Mouse (Mus musculus) forebrain, embryonic 13.5 days (tissue): Measurements from ENCODE around the gene Brd9. TPM values are rescaled to one million over a fixed set of nuclear protein-coding genes. Genes with fewer than 3 reads are reported as not detected.
"Not testable (repeated sequence)": the region's sequence is repeated elsewhere in the genome, so short reads cannot be mapped to it uniquely, and the experiment has no call there.

Experiments
- ATAC-seq: fragments of 200-750 bp; cut with Nextera tagmentation; 2 replicates; pipeline ENCODE4 v1.8.0; 2017
- H3K27ac ChIP-seq: fragments of 300-500 bp; sonication (generic); 2 replicates; pipeline ENCODE4 v1.5.1; 2015; ENCODE audit warnings: inconsistent platforms, mild to moderate bottlenecking, moderate library complexity
- H3K27me3 ChIP-seq: fragments of 300-500 bp; sonication (generic); 2 replicates; pipeline ENCODE4 v1.6.1; 2015; ENCODE audit warnings: mild to moderate bottlenecking, inconsistent platforms
- H3K36me3 ChIP-seq: fragments of 300-500 bp; sonication (generic); 2 replicates; pipeline ENCODE4 v1.6.1; 2015; ENCODE audit warnings: mild to moderate bottlenecking, inconsistent platforms; ENCODE audit not compliant: poor library complexity, severe bottlenecking
- H3K4me1 ChIP-seq: fragments of 300-500 bp; sonication (generic); 2 replicates; pipeline ENCODE4 v1.6.1; 2015; ENCODE audit warnings: inconsistent platforms
- H3K4me2 ChIP-seq: fragments of 300-500 bp; sonication (generic); 2 replicates; pipeline ENCODE4 v1.6.1; 2015; ENCODE audit warnings: inconsistent platforms, mild to moderate bottlenecking, moderate library complexity
- H3K4me3 ChIP-seq: fragments of 300-500 bp; sonication (generic); 2 replicates; pipeline ENCODE4 v1.5.1; 2015; ENCODE audit warnings: mild to moderate bottlenecking, inconsistent platforms
- H3K9ac ChIP-seq: fragments of 300-500 bp; sonication (generic); 2 replicates; pipeline ENCODE4 v1.6.1; 2015; ENCODE audit warnings: mild to moderate bottlenecking, inconsistent platforms
- H3K9me3 ChIP-seq: fragments of 300-500 bp; sonication (generic); replicated peaks from 2 replicates; pipeline ENCODE4 v1.6.1; 2016; ENCODE audit warnings: inconsistent platforms
- WGBS: fragments of 180-500 bp; shearing (Covaris S2); methylation state at CpG from one replicate; pipeline ENCODE4 v1.1.7; 2015; 5-methylcytosine and 5-hydroxymethylcytosine counted together
- microRNA-seq: library from miRNA; unstranded; fragments of <30 nt; microRNA quantifications from one replicate; pipeline ENCODE4, GENCODE M21; 2016
- polyA plus RNA-seq: library from polyadenylated mRNA; unstranded; fragments of >200 nt; fragmentation: Nextera tagmentation; extraction: Ambion mirVana; gene quantifications from 2 replicates; pipeline ENCODE4 v1.2.1, GENCODE M21; 2015

The Brd9 gene
- polyA plus RNA-seq, 1 experiment from 2014 or later, result 87.9 TPM

DNA sequence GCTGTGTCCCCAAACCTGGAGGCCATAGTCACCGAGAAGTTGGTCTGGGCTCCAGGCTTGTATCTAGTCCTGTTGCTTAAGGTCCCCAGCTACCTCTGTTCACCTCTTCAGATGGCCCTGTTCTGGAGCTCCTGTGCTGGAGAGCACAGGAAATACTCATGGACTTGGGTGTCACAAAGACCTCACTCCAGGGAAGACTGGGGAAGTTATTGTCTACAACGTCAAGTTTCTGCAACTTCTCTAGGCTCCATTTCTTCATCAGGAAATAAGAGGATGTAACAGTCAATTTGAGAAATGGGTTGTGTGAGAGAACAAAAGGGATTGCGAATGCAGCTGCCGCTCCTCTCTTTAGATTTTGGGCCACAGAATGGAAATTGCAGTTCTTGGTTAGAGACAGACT lies 58.8 kb downstream of the Brd9 start:
- Histone ChIP-seq H3K4me2 (no peak overlapping the region), H3K4me3 (no peak overlapping the region), H3K9ac (no peak overlapping the region), H3K4me1 (no peaks in the 10 kb centered on the region), H3K36me3 (no peaks in the 10 kb centered on the region), H3K27ac (no peak overlapping the region), H3K27me3 (no peaks in the 10 kb centered on the region), H3K9me3 (no peaks in the 10 kb centered on the region)
- WGBS, result 90% methylated on average over 4 of the region's 4 CpGs
- ATAC-seq, result no peak

DNA sequence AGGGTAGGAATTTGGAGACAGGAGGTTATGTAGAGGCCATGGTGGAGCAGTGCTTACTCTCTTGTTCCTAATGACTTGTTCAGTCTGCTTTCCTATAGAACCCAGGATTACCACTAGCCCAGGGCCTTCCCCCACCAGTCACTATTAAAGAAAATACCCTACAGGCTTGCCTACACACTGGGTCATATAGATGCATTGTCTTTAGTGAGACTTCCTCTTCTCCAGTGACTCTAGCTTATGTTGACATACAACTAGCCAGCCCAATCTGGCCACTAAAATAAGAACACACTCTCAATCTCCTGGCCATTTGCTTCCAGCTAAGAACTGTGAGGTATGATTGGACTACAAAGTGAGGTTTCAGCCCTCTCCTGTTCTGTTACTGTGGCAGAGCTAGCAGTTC lies 62.9 kb downstream of the Brd9 start:
- Histone ChIP-seq H3K27ac (no peak overlapping the region), H3K4me1 (no peaks in the 10 kb centered on the region), H3K36me3 (no peaks in the 10 kb centered on the region), H3K9ac (no peak overlapping the region), H3K4me2 (no peak overlapping the region), H3K4me3 (no peak overlapping the region), H3K27me3 (no peaks in the 10 kb centered on the region), H3K9me3 (no peaks in the 10 kb centered on the region)
- ATAC-seq, result no peak

DNA sequence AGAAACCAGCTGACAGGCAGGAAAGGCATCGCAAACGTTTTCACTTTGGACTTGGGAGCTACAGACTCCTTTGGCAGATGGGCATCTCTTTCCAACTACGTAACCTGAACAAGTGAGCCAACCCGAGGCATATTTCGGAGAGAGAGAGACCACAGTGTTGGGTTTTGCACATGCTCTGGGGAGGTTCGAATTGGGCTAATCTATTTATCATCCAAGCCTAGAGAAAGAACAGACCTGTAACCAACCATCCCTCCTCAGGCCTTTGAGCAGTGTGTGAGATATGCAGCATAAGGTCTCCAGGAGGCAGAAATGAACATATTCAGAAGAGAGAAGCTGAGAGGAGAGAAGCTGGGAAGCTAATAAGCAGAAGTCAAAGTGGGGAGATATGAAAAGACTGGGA lies 63.4 kb downstream of the Brd9 start:
- 85% methylated on average over 6 of the region's 6 CpGs for WGBS

DNA sequence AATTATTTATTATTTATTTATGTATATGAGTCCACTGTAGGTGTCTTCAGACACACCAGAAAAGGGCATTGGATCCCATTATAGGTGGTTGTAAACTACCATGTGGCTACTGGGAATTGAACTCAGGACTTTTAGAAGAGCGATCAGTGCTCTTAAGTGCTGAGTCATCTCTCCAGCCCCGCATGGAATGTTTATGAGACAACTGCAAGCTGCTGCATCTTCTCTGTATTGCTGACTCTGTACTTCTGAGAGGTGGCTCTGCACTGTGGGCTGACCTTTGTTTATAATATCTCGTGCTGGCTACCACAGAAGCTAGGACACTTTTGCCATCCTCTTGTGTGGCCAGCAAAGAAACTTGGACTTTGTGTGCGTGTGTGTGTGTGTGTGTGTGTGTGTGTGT lies 63.9 kb downstream of the Brd9 start:
- H3K4me2 ChIP-seq, result no peak overlapping the region
- no peak overlapping the region for H3K9ac ChIP-seq
- 79% methylated on average over 4 of the region's 4 CpGs for WGBS
- no peaks in the 10 kb centered on the region for H3K9me3 ChIP-seq
- no peak overlapping the region for H3K4me3 ChIP-seq
- no peaks in the 10 kb centered on the region for H3K36me3 ChIP-seq
- ATAC-seq, result no peak
- no peaks in the 10 kb centered on the region for H3K4me1 ChIP-seq
- peaks cover 3% of the 10 kb centered on the region; the same call in 1 of the 2 replicates for H3K27me3 ChIP-seq
- H3K27ac ChIP-seq, result no peak overlapping the region

More for the DNA sequence above, 63.4 kb downstream of the Brd9 start:
- H3K9me3 ChIP-seq, result no peaks in the 10 kb centered on the region
- H3K4me1 ChIP-seq, result no peaks in the 10 kb centered on the region
- ATAC-seq, result no peak
- H3K27ac ChIP-seq, result no peak overlapping the region
- H3K9ac ChIP-seq, result no peak overlapping the region
- no peaks in the 10 kb centered on the region for H3K27me3 ChIP-seq
- no peak overlapping the region for H3K4me2 ChIP-seq
- no peaks in the 10 kb centered on the region for H3K36me3 ChIP-seq
- H3K4me3 ChIP-seq, result no peak overlapping the region

DNA sequence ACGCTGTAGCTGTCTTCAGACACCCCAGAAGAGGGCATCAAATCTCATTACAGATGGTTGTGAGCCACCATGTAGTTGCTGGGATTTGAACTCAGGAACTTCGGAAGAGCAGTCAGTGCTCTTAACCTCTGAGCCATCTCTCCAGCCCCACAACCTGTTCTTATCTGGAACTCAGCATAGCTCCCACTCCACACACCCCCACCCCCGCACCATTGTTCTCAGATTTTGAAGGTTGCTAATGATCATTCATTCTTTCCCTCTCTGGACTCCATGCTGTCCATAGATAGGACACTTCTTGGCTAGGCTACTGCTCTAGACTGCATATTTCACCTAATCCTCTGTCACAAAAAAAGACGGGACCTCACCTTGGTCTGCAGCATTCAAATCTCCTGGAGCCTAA lies 69.3 kb downstream of the Brd9 start:
- not testable (repeated sequence) for H3K4me1 ChIP-seq, H3K9me3 ChIP-seq, H3K4me2 ChIP-seq, H3K9ac ChIP-seq, ATAC-seq, H3K36me3 ChIP-seq, H3K4me3 ChIP-seq, H3K27ac ChIP-seq
- peaks cover 17% of the 10 kb centered on the region for H3K27me3 ChIP-seq
- WGBS, result 87% methylated on average over 4 of the region's 4 CpGs

DNA sequence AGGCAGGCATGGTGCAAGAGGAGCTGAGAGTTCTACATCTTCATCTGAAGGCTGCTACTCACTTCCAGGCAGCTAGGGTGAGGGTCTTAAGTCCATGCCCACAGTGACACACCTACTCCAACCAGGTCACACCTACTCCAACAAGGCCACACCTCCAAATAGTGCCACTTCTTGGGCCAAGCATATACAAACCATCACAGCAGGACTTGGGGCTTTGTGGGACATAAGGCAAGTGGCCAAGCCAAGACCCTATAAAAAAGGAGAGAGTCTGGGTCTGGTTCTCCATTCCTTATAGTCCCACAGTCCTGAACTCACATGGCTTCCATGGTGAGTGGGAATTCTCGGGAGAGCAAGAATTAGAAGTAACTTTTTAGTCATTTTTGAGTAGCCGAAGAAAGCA lies 70.6 kb downstream of the Brd9 start:
- H3K36me3 ChIP-seq, H3K9me3 ChIP-seq, H3K4me3 ChIP-seq, H3K27ac ChIP-seq, H3K4me2 ChIP-seq, H3K4me1 ChIP-seq, ATAC-seq, H3K9ac ChIP-seq: not testable (repeated sequence)
- peaks cover 17% of the 10 kb centered on the region for H3K27me3 ChIP-seq
- WGBS, result 77% methylated on average over 2 of the region's 2 CpGs

DNA sequence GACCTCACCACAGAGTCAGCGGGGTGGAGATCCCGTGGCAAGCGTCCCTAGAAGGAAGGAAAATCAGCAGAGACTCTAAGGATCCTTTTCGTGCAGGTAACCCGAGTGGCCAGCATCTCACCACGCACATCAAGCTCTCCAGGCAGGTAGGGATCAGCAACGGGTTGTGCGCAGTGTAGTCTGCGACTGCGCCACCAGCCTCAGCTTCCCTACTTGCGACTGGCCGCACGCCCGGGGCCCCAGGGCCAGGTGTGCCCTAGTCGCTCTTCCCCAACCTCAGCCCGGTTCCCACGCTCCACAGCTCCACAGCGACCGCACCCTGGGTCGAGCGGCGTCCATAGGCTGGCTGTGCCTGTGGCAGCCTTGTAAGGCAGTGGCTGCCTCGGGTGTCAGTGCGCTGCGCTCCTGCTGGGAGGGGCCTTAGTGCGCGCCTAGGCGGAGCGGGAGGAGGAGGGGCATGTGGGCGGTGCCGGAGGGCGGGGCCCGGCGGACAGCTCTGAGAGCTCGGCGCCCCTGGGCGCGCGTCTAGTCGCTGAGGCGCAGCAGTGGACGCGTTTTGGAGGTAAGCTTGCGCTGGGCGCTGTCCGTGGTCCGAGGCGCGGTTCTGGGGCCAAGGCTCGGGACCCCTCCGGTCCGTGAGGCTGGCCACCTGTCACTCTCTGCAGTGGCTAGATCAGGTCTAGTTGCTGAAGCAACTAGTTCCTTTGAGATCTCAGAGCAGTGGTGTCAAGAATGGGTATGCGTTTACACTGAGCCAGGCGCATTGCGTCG lies 71.5 kb downstream of the Brd9 start, which contains the start of gene Tppp:
Gene Tppp (plus strand): TSS at position 460 of the 771 bp plus-strand sequence.
- Histone ChIP-seq H3K4me2 (peak within 1 kb of the TSS; percentile 99), H3K4me3 (peak within 1 kb of the TSS; percentile 62), H3K4me1 (peaks cover 8% of the 10 kb centered on the region; the same call in 1 of the 2 replicates), H3K36me3 (no peaks in the 10 kb centered on the region), H3K27ac (peak within 1 kb of the TSS; percentile 48; the same call in 1 of the 2 replicates), H3K9ac (peak within 1 kb of the TSS; percentile 65), H3K27me3 (peaks cover 17% of the 10 kb centered on the region), H3K9me3 (no peaks in the 10 kb centered on the region)
- peak; percentile 94 for ATAC-seq
- WGBS, result under 1% methylated on average over 56 of the region's 56 CpGs

DNA sequence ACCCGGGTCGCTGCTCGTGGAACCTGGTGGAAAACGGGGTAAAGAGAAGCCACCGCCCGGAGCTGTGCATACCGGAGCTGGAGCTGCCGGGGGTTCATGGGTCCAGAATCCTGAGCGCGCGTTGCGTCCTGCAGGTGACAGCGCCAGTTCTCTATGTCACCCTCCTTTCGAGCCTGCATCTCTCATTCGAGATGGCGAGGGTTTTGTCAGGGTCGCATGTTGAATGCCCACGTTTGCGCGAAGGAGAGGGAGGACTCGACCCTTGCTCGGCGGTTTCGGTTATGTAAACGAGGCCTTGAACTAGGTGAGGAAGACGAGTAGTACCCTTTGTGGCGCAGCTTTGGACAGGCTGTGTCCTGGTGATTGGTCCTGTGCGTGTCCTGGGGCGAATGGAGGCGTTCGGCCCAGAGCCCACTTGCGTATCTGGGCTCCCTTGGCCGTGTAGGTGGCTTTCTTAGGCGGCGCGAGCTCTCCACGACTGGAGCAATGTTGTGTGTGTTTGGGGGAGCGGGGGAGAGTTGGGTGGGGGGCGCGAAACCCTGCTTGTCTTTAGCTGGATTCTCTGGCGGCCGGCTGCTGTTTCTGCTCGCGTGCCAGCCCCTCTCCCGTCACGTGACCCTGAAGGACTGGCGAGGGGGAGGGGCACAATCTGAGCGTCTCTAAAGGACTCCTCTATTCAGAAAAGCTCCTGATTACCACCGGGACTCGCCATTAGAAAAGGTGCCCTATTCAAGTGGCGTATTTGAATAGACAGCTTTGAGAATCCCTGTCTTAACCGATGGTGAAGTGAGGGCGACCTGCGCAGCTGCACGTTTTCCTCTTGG lies 72.4 kb downstream of the Brd9 start:
- Histone ChIP-seq H3K4me1 (peaks cover 8% of the 10 kb centered on the region; the same call in 1 of the 2 replicates), H3K27me3 (peaks cover 17% of the 10 kb centered on the region), H3K9me3 (no peaks in the 10 kb centered on the region), H3K4me3 (peak overlapping the region; percentile 62), H3K27ac (peak overlapping the region; percentile 48), H3K9ac (peak overlapping the region; percentile 65), H3K4me2 (peak overlapping the region; percentile 99), H3K36me3 (no peaks in the 10 kb centered on the region)
- WGBS, result 1% methylated on average over 55 of the region's 55 CpGs
- ATAC-seq, result peak; percentile 64

Small RNAs within 50 kb of the gene (microRNA-seq; reads per million reads assigned to microRNA genes)
- not detected for gene Gm25197

Other genes starting within 250 kb of the Brd9 start
- gene Slc6a19, start 232.9 kb upstream of the Brd9 start, polyA plus RNA-seq, result 0.19 and 0.20 TPM in 2 replicates
- 20.1 and 26.4 TPM in 2 replicates for gene Slc12a7, start 204.7 kb upstream of the Brd9 start, polyA plus RNA-seq
- gene Nkd2, start 90.2 kb upstream of the Brd9 start, polyA plus RNA-seq, result 3.4 and 4.8 TPM in 2 replicates
- gene Trip13, start within 50 bp of the Brd9 start, polyA plus RNA-seq, result 30.8 and 33.8 TPM in 2 replicates
- gene Zdhhc11, start 26.0 kb downstream of the Brd9 start, polyA plus RNA-seq, result not detected in 2 replicates
- gene Tppp, start 71.6 kb downstream of the Brd9 start, polyA plus RNA-seq, result 3.7 and 5.1 TPM in 2 replicates
- gene Cep72, start 124.5 kb downstream of the Brd9 start, polyA plus RNA-seq, result 15.0 and 17.6 TPM in 2 replicates
- 0.04 TPM in 1 of 2 replicates, not detected in the other for gene Slc9a3, start 183.6 kb downstream of the Brd9 start, polyA plus RNA-seq